Mouse (Mus musculus): ENCODE data around the gene Gdpgp1. TPM values are rescaled to one million over a fixed set of nuclear protein-coding genes. Genes with fewer than 3 reads are reported as not detected.

Gdpgp1 gene
- polyA plus RNA-seq, 1 experiment from 2014 or later, result 2.9 TPM

DNA sequence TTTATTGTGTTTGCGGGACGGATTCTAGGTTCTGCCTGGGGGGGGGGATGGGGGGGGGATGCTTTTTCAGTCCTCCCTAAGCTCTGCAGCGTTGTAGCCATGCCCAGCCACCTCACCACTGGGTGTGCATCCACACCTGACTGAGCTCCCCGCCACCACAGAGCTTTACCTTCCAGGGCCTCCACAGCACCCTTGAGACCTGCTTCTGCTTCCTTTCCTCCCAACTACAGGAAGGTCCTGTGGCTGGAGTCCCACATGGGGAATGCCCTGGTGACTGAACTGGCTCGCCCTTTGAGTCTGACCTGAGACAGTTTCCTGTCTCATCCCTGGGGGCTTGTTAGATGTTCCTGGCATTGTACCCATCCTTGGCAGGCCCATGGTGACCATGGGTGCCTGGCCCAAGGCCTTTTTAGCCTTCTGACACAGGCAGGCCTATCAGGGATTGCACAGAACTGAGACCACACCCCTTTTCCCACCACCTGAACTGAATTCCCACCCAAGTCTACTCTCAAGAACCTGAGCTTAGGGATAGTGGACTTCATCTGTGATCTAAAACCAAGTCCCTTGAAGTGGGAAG is 31.6 kb upstream of the Gdpgp1 start:
- ATAC-seq (ENCODE audit: low FRiP score, low TSS enrichment) (no peak), DNase-seq (ENCODE audit: low spot score) (no peak)
- peaks cover 8% of the 10 kb centered on the region for H3K4me1 ChIP-seq (replicated peaks; ENCODE audit: control insufficient read depth, insufficient read depth)
- no peaks in the 10 kb centered on the region for H3K27me3 ChIP-seq (ENCODE audit: control insufficient read depth, insufficient read depth, low read length)
- H3K9me3 ChIP-seq (ENCODE audit: control insufficient read depth, low read length), result no peaks in the 10 kb centered on the region
- WGBS, result 60% methylated on average over 5 of the region's 5 CpGs
- no peaks in the 10 kb centered on the region for H3K36me3 ChIP-seq (ENCODE audit: control insufficient read depth, insufficient read depth, low read length)
- TF ChIP-seq CTCF (IDR thresholded peaks at IDR 0.05; ENCODE audit: low read depth) (no peak), EP300 (optimal IDR thresholded peaks at IDR 0.05) (no peak)
- no peak overlapping the region for H3K9ac ChIP-seq (ENCODE audit: low read length)
- H3K27ac ChIP-seq (replicated peaks), result 0 out of 2 replicates have a peak overlapping the region, but pooled peaks have one; percentile 8
- H3K4me2 ChIP-seq (replicated peaks; ENCODE audit: low read depth), result no peak overlapping the region
- no peak overlapping the region for H3K4me3 ChIP-seq (ENCODE audit: low read depth, low read length)

DNA sequence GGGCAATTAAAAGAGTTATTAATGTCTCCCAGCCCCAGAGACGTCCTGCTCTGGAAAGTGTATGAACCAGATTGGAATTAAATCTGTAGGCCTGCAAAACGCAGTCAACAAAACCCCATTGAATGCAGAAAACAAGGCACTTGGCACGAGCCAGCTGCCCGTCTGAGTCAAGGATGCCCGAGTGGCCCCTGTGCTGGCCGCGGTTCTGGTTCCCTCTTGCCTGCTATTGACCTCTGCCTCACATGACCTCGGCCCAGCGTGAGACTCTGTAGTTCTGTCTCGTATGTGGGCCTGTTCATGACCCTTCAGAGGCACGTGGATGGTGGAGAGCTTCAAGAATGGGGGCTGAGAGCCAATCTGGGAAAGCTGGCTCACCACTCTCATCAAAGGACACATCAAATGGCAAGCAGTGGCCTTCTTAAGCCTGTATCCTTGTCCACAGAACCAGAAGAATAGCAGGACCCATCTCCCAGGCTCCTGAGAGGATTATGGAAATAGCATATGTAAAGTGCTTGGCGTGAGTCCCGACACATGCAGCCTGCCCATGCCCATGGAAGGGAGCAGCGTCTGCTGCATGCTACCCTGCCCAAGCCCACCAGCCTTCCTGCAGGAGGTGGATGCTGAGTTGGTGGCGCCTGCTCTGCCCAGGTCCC is 30.7 kb upstream of the Gdpgp1 start:
- Histone ChIP-seq H3K27ac (replicated peaks) (0 out of 2 replicates have a peak overlapping the region, but pooled peaks have one; percentile 13), H3K4me1 (replicated peaks; ENCODE audit: control insufficient read depth, insufficient read depth) (peaks cover 12% of the 10 kb centered on the region), H3K27me3 (ENCODE audit: control insufficient read depth, insufficient read depth, low read length) (no peaks in the 10 kb centered on the region), H3K4me2 (replicated peaks; ENCODE audit: low read depth) (no peak overlapping the region), H3K9me3 (ENCODE audit: control insufficient read depth, low read length) (no peaks in the 10 kb centered on the region), H3K9ac (ENCODE audit: low read length) (no peak overlapping the region), H3K36me3 (ENCODE audit: control insufficient read depth, insufficient read depth, low read length) (no peaks in the 10 kb centered on the region), H3K4me3 (ENCODE audit: low read depth, low read length) (no peak overlapping the region)
- 77% methylated on average over 15 of the region's 15 CpGs for WGBS
- ATAC-seq (ENCODE audit: low FRiP score, low TSS enrichment), result no peak
- TF ChIP-seq CTCF (IDR thresholded peaks at IDR 0.05; ENCODE audit: low read depth) (no peak), EP300 (optimal IDR thresholded peaks at IDR 0.05) (no peak)
- DNase-seq (ENCODE audit: low spot score), result no peak

DNA sequence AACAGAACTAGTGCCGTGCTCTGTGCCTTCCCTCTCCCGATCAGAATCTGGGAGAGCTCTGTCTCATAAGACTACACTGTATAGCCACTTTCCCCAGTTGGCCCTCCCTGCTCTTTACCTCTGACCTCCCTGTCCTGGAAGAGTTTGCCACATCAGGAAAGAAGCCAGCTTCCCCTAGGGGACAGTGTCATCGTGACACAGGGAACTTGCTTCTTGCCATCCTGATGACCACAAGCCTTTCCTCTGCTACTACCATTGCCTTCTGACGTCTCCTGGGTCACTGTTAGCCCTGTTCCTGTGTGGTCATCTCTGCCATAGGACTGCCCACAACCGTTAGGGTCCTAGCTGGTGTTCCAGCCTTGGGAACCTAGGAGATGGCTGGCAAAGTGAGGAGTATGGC is 29.7 kb upstream of the Gdpgp1 start:
- no peaks in the 10 kb centered on the region for H3K27me3 ChIP-seq (ENCODE audit: control insufficient read depth, insufficient read depth, low read length)
- peak overlapping the region; percentile 30; the same call in 1 of the 2 replicates for H3K27ac ChIP-seq (replicated peaks)
- WGBS, result 75% methylated on average over 5 of the region's 5 CpGs
- H3K4me3 ChIP-seq (ENCODE audit: low read depth, low read length), result no peak overlapping the region
- peaks cover 13% of the 10 kb centered on the region for H3K4me1 ChIP-seq (replicated peaks; ENCODE audit: control insufficient read depth, insufficient read depth)
- no peak overlapping the region for H3K4me2 ChIP-seq (replicated peaks; ENCODE audit: low read depth)
- TF ChIP-seq EP300 (optimal IDR thresholded peaks at IDR 0.05) (no peak), CTCF (IDR thresholded peaks at IDR 0.05; ENCODE audit: low read depth) (no peak)
- H3K9me3 ChIP-seq (ENCODE audit: control insufficient read depth, low read length), result no peaks in the 10 kb centered on the region
- H3K9ac ChIP-seq (ENCODE audit: low read length), result no peak overlapping the region
- DNase-seq (ENCODE audit: low spot score) (no peak), ATAC-seq (ENCODE audit: low FRiP score, low TSS enrichment) (no peak)
- H3K36me3 ChIP-seq (ENCODE audit: control insufficient read depth, insufficient read depth, low read length), result no peaks in the 10 kb centered on the region

DNA sequence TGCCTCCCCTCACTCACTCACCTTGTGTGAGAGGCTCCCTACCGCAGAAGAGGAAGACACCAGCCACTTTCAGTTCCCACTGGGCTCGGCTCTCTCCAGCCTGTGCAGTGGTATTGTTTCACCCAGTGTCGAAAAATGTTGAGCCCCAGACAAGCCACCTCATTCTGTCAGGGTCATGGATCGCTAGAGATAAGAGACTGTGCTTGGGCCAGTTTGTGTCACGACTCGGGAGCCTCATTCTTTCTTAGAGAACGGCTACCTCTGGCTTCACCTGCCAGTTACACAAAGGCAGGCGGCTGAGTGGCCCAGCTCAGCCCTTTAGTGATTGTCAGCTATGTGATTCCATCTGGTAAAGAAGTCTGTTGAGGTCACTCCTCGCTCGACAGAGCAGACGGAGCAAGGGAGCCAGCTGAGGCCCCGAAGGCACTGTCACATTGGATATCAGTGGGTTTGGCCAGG is 29.0 kb upstream of the Gdpgp1 start:
- H3K4me3 ChIP-seq (ENCODE audit: low read depth, low read length), result no peak overlapping the region

DNA sequence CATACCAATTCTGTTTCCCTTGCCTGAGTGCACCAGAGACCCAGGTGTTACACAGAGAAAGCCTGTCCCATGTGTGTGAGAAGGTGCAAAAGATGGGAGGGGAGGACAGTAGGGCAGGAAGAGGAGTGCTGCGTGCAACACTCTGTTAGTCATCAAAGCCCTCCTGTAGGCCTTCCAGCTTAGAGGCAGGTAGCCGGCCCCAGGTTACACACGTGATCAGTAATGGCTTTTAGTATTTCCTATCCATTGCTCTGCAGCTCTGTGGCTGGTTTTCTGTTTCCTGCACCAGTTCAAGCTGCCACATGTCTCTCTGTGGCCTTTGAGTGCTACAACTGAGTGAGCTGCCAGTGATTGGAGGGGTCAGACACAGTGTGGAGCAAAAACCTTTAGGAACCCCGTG is 28.3 kb upstream of the Gdpgp1 start:
- ATAC-seq (ENCODE audit: low FRiP score, low TSS enrichment), result no peak
- H3K36me3 ChIP-seq (ENCODE audit: control insufficient read depth, insufficient read depth, low read length), result no peaks in the 10 kb centered on the region

More for the DNA sequence above, 29.0 kb upstream of the Gdpgp1 start:
- DNase-seq (ENCODE audit: low spot score) (no peak), ATAC-seq (ENCODE audit: low FRiP score, low TSS enrichment) (no peak)
- Histone ChIP-seq H3K27me3 (ENCODE audit: control insufficient read depth, insufficient read depth, low read length) (no peaks in the 10 kb centered on the region), H3K9ac (ENCODE audit: low read length) (no peak overlapping the region), H3K4me1 (replicated peaks; ENCODE audit: control insufficient read depth, insufficient read depth) (peaks cover 15% of the 10 kb centered on the region), H3K36me3 (ENCODE audit: control insufficient read depth, insufficient read depth, low read length) (no peaks in the 10 kb centered on the region), H3K27ac (replicated peaks) (peak overlapping the region; percentile 35), H3K9me3 (ENCODE audit: control insufficient read depth, low read length) (no peaks in the 10 kb centered on the region), H3K4me2 (replicated peaks; ENCODE audit: low read depth) (no peak overlapping the region)
- WGBS, result 53% methylated on average over 12 of the region's 12 CpGs
- no peak for TF ChIP-seq EP300 (optimal IDR thresholded peaks at IDR 0.05)
- TF ChIP-seq CTCF (IDR thresholded peaks at IDR 0.05; ENCODE audit: low read depth), result no peak

DNA sequence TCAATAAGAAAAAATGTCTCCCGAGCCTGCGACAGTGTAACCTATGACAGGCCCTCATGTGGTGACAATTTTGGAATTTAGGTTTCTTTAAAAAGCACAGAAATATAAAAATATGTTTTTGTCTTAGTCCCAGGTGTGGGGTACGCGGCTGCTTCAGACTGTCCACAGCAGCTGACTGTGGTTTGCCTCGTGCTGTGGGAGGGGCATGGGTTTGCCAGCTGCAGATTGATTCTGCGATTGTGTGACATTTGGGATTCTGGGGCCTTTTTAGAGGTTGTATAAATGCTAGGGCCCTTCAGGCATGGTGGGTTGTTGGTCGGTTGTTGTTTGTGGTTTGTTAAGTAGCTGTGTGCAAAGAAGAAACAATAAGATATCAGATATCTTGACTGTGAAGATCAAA is 27.7 kb upstream of the Gdpgp1 start:
- ATAC-seq (ENCODE audit: low FRiP score, low TSS enrichment) (no peak), DNase-seq (ENCODE audit: low spot score) (no peak)
- Histone ChIP-seq H3K27me3 (ENCODE audit: control insufficient read depth, insufficient read depth, low read length) (no peaks in the 10 kb centered on the region), H3K9me3 (ENCODE audit: control insufficient read depth, low read length) (no peaks in the 10 kb centered on the region), H3K4me3 (ENCODE audit: low read depth, low read length) (no peak overlapping the region), H3K9ac (ENCODE audit: low read length) (no peak overlapping the region), H3K27ac (replicated peaks) (peak overlapping the region; percentile 97), H3K4me2 (replicated peaks; ENCODE audit: low read depth) (no peak overlapping the region), H3K4me1 (replicated peaks; ENCODE audit: control insufficient read depth, insufficient read depth) (peaks cover 15% of the 10 kb centered on the region; the same call in 1 of the 2 replicates), H3K36me3 (ENCODE audit: control insufficient read depth, insufficient read depth, low read length) (no peaks in the 10 kb centered on the region)
- WGBS, result 63% methylated on average over 7 of the region's 7 CpGs
- no peak for TF ChIP-seq EP300 (optimal IDR thresholded peaks at IDR 0.05)
- no peak for TF ChIP-seq CTCF (IDR thresholded peaks at IDR 0.05; ENCODE audit: low read depth)

More for the DNA sequence above, 28.3 kb upstream of the Gdpgp1 start:
- DNase-seq (ENCODE audit: low spot score), result no peak
- WGBS, result 72% methylated on average over 4 of the region's 4 CpGs
- Histone ChIP-seq H3K27me3 (ENCODE audit: control insufficient read depth, insufficient read depth, low read length) (no peaks in the 10 kb centered on the region), H3K4me3 (ENCODE audit: low read depth, low read length) (no peak overlapping the region), H3K9me3 (ENCODE audit: control insufficient read depth, low read length) (no peaks in the 10 kb centered on the region), H3K4me1 (replicated peaks; ENCODE audit: control insufficient read depth, insufficient read depth) (peaks cover 16% of the 10 kb centered on the region; the same call in 1 of the 2 replicates), H3K9ac (ENCODE audit: low read length) (no peak overlapping the region), H3K4me2 (replicated peaks; ENCODE audit: low read depth) (no peak overlapping the region), H3K27ac (replicated peaks) (0 out of 2 replicates have a peak overlapping the region, but pooled peaks have one; percentile 18)
- TF ChIP-seq EP300 (optimal IDR thresholded peaks at IDR 0.05) (no peak), CTCF (IDR thresholded peaks at IDR 0.05; ENCODE audit: low read depth) (no peak)
